Mouse (Mus musculus) heart, embryonic 15.5 days (tissue): ENCODE measurements around the gene Hps5. TPM values are rescaled to one million over a fixed set of nuclear protein-coding genes. Genes with fewer than 3 reads are reported as not detected.
"Not testable (repeated sequence)": the region's sequence is repeated elsewhere in the genome, so short reads cannot be mapped to it uniquely, and the experiment has no call there.

Experiments
- ATAC-seq: fragments of 200-750 bp; cut with Nextera tagmentation; replicated peaks from 2 replicates; pipeline ENCODE4 v1.8.0; 2017; ENCODE audit warnings: low read depth, moderate TSS enrichment; ENCODE audit not compliant: insufficient number of reproducible peaks, insufficient read depth, low FRiP score
- H3K27ac ChIP-seq: fragments of 300-500 bp; sonication (generic); 2 replicates; pipeline ENCODE4 v1.5.1; 2015; ENCODE audit warnings: mild to moderate bottlenecking, inconsistent platforms
- H3K27me3 ChIP-seq: fragments of 300-500 bp; sonication (generic); 2 replicates; pipeline ENCODE4 v1.6.1; 2015; ENCODE audit warnings: inconsistent platforms
- H3K36me3 ChIP-seq: fragments of 300-500 bp; sonication (generic); 2 replicates; pipeline ENCODE4 v1.6.1; 2015; ENCODE audit warnings: mild to moderate bottlenecking, inconsistent platforms
- H3K4me1 ChIP-seq: fragments of 300-500 bp; sonication (generic); replicated peaks from 2 replicates; pipeline ENCODE4 v1.6.1; 2015; ENCODE audit warnings: inconsistent platforms
- H3K4me2 ChIP-seq: fragments of 300-500 bp; sonication (generic); 2 replicates; pipeline ENCODE4 v1.6.1; 2015; ENCODE audit warnings: inconsistent platforms, mild to moderate bottlenecking, moderate library complexity
- H3K4me3 ChIP-seq: fragments of 300-500 bp; sonication (generic); 2 replicates; pipeline ENCODE4 v1.5.1; 2015; ENCODE audit warnings: mild to moderate bottlenecking, inconsistent platforms
- H3K9ac ChIP-seq: fragments of 300-500 bp; sonication (generic); 2 replicates; pipeline ENCODE4 v1.6.1; 2015; ENCODE audit warnings: mild to moderate bottlenecking, inconsistent platforms
- H3K9me3 ChIP-seq: fragments of 300-500 bp; sonication (generic); replicated peaks from 2 replicates; pipeline ENCODE4 v1.6.1; 2016; ENCODE audit warnings: inconsistent platforms
- WGBS: fragments of 180-500 bp; shearing (Covaris S2); methylation state at CpG from one replicate; pipeline ENCODE4 v1.1.7; 2015; ENCODE audit warnings: mixed read lengths; 5-methylcytosine and 5-hydroxymethylcytosine counted together
- polyA plus RNA-seq: library from polyadenylated mRNA; unstranded; fragments of >200 nt; fragmentation: Nextera tagmentation; extraction: Ambion mirVana; gene quantifications from 2 replicates; pipeline ENCODE4 v1.2.1, GENCODE M21; 2015

The Hps5 gene
- polyA plus RNA-seq, 1 experiment from 2014 or later, result 9.5 TPM

DNA sequence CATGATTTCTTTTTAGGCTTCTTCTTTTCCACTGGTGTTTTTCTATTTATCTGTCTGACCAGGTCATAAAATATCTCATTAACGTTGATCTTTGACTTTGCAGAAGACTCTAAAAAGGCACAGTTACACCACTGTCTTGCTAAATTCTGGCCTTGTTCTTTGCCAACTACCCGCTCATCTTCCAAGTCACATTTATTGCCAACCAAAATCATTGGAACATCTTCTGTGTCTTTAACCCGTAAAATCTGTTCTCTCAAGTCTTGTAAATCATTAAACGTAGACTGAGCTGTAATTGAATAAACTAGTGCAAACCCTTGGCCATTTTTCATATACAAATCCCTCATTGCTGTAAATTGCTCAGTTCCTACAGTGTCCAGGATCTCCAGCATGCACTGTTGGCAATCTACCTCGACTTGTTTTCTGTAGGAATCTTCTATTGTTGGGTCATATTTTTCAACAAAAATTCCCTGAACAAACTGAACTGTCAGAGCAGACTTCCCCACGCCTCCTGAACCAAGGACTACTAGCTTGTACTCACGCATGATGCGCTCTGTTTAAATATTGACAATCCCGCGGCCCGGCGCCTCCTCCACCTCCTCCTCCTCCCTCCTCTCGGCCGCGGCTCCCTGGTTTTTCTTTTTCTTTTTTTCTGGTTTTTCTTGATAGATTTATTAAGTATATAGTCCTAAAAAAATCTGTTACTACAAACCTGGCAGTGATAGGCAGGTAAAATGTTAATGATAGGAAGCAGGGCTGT is 25.2 kb upstream of the Hps5 start:
- not testable (repeated sequence) for H3K4me2 ChIP-seq, H3K27ac ChIP-seq, ATAC-seq, H3K9ac ChIP-seq, H3K9me3 ChIP-seq, H3K27me3 ChIP-seq, H3K4me3 ChIP-seq, H3K4me1 ChIP-seq
- peaks cover 67% of the 10 kb centered on the region for H3K36me3 ChIP-seq
- 88% methylated on average over 15 of the region's 15 CpGs for WGBS

DNA sequence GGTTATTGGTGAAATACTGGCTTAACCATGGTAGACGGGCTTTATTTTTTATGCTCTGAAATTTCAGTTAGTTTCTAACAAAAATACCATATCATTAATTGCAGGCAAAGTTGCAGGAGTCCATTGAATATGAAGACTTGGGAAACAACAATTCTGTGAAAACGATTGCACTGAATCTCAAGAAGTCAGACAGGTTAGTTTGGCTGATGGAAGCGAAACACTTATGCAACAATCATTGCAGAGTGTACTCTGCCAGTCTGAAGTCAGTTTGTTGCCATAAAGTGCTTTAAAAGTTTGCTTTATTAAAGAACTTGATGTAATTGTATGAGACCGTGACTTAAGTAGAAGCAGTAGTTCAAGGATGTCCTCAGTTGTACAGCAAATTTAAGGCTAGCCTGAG is 18.1 kb upstream of the Hps5 start:
- no peaks in the 10 kb centered on the region for H3K27me3 ChIP-seq
- no peak for ATAC-seq
- H3K4me3 ChIP-seq, result no peak overlapping the region
- H3K36me3 ChIP-seq, result peaks cover 79% of the 10 kb centered on the region
- no peak overlapping the region for H3K9ac ChIP-seq
- H3K27ac ChIP-seq, result no peak overlapping the region
- 88% methylated on average over 4 of the region's 4 CpGs for WGBS
- no peaks in the 10 kb centered on the region for H3K9me3 ChIP-seq
- H3K4me2 ChIP-seq, result no peak overlapping the region
- H3K4me1 ChIP-seq, result no peaks in the 10 kb centered on the region

DNA sequence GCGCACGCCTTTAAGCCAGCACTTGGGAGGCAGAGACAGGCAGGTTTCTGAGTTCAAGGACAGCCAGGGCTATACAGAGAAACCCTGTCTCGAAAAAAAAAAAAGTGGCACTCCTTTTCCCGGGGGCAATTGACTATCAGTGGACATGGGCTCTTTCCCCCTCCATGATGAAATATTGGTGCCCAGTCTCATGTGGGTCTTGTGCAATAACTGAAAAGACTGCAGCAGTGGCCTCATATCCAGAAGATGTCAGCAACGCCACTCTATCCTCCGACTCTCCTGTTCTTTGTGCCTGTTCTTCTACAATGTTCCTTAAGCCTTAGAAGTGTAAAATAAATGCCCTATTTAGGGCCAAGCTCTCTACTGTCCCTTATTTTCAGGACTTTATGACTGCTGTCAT is 14.5 kb upstream of the Hps5 start:
- 98% methylated on average over 6 of the region's 6 CpGs for WGBS
- Histone ChIP-seq H3K9me3 (no peaks in the 10 kb centered on the region), H3K4me3 (no peak overlapping the region), H3K36me3 (peaks cover 72% of the 10 kb centered on the region), H3K4me1 (no peaks in the 10 kb centered on the region), H3K4me2 (no peak overlapping the region), H3K27ac (no peak overlapping the region), H3K27me3 (no peaks in the 10 kb centered on the region), H3K9ac (no peak overlapping the region)
- ATAC-seq, result no peak

DNA sequence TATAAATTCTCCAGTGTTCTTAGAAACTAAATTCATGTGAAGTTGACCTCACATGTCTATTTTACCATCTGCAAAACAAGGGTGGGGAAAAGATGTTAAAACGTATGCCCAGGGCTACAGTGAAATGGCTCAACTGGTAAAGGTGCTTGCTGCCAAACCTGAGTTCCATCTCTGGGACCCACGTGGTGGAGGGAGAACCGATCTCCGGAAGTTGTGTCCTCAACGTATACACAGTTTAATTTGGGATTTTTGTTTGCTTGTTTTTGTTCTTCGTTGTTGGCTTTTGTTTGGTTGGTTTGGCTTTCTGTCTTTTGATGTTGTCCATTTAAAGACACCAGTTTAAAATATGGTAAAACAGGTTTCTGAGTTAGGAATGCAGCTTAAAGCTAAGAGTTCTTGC is 915 bp upstream of the Hps5 start:
- no peak for ATAC-seq
- no peak overlapping the region for H3K27ac ChIP-seq
- 48% methylated on average over 6 of the region's 6 CpGs for WGBS

DNA sequence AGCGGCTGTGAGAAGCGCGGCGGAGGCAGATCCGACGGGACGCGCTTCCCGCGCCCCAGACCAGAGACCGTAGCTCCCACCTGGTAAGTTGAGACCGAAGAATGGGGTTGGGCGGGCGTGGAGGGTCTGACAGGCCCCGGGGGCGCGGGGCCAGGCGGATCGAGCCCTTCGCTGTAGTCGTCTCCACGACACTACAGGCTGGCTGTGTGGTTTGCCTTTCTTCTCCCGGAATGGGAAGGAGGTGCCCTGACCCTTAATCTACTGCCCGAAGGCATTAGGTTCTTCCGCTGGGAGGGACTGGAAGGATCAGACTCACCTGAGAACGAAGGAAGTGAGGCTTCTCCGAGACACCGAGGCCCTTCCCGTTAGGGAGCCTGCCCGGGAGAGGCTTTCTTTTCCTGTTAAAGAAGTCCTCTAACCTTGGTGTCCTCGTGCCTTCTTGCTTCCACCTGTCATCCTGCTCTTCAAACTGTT is 379 bp upstream of the Hps5 start:
- under 1% methylated on average over 31 of the region's 31 CpGs for WGBS
- H3K27me3 ChIP-seq, result no peaks in the 10 kb centered on the region
- H3K9ac ChIP-seq, result peak overlapping the region; percentile 92
- peaks cover 19% of the 10 kb centered on the region for H3K4me1 ChIP-seq
- peak; percentile 17; the same call in 1 of the 2 replicates for ATAC-seq
- peak overlapping the region; percentile 88 for H3K4me2 ChIP-seq
- H3K9me3 ChIP-seq, result no peaks in the 10 kb centered on the region
- peaks cover 3% of the 10 kb centered on the region; the same call in 1 of the 2 replicates for H3K36me3 ChIP-seq
- peak overlapping the region; percentile 90 for H3K27ac ChIP-seq
- peak overlapping the region; percentile 84 for H3K4me3 ChIP-seq

More for the DNA sequence above, 915 bp upstream of the Hps5 start:
- peak overlapping the region; percentile 92; the same call in 1 of the 2 replicates for H3K9ac ChIP-seq
- no peaks in the 10 kb centered on the region for H3K9me3 ChIP-seq
- peaks cover 7% of the 10 kb centered on the region for H3K36me3 ChIP-seq
- H3K4me3 ChIP-seq, result peak overlapping the region; percentile 84
- peak overlapping the region; percentile 88 for H3K4me2 ChIP-seq
- no peaks in the 10 kb centered on the region for H3K27me3 ChIP-seq
- peaks cover 19% of the 10 kb centered on the region for H3K4me1 ChIP-seq

DNA sequence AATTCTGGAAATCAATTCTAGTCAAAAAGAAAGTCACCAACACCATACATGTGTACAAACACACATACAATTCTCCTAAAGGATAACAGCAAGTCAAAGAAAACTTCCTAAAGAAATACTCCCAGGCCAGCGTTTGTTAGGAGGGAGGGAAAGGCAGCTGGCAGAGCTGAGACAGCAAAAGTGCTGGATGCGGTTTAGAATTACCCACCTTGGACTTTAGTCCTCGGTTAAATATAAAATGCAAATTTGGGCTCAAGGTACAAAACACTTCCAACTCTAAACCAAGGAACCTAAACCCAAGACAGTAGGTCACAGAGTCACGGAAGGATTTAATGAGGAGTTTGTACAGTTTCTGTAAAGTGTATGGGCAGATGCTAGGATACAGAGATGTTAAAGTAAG is 2.0 kb downstream of the Hps5 start:
- Histone ChIP-seq H3K4me2 (no peak overlapping the region), H3K27ac (no peak overlapping the region), H3K36me3 (peaks cover 9% of the 10 kb centered on the region; the same call in 1 of the 2 replicates), H3K27me3 (no peaks in the 10 kb centered on the region), H3K9me3 (no peaks in the 10 kb centered on the region), H3K9ac (no peak overlapping the region), H3K4me3 (no peak overlapping the region), H3K4me1 (peaks cover 19% of the 10 kb centered on the region)
- WGBS, result 80% methylated on average over 4 of the region's 4 CpGs
- no peak for ATAC-seq

DNA sequence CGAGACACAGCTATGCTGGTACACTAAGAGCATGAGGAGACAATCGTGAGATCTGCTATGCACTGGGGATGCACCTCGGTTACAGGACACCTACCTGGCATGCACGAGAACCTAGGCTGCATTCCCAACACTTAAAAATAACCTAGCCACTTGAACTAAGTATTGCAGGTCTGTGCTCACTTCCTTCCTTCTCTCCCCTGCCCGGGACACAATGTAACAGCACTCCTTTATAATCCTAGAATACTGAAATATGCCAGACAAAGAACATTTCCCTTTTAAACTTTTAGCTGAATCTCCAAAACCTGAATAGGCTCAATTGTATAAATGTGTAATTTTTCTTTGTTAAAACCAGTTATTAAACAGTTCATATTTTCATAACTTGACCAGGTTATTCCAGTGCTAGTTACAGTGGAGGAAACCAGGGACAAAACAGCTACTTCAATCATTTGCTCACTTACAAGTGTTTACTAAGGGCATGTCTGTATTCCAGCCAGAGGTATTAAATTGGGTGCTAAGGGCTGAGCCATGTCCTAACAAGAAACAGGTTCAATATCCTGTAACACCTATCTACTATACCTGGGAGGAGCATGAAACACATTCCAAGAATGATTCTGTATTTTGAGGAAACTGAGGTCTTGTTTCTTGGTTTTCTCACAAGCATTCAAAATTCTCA is 6.6 kb downstream of the Hps5 start:
- Histone ChIP-seq H3K27ac (no peak overlapping the region), H3K27me3 (no peaks in the 10 kb centered on the region), H3K4me2 (no peak overlapping the region), H3K4me1 (no peaks in the 10 kb centered on the region), H3K36me3 (peaks cover 40% of the 10 kb centered on the region), H3K9me3 (no peaks in the 10 kb centered on the region), H3K9ac (no peak overlapping the region), H3K4me3 (no peak overlapping the region)
- no peak for ATAC-seq
- 78% methylated on average over 5 of the region's 5 CpGs for WGBS

DNA sequence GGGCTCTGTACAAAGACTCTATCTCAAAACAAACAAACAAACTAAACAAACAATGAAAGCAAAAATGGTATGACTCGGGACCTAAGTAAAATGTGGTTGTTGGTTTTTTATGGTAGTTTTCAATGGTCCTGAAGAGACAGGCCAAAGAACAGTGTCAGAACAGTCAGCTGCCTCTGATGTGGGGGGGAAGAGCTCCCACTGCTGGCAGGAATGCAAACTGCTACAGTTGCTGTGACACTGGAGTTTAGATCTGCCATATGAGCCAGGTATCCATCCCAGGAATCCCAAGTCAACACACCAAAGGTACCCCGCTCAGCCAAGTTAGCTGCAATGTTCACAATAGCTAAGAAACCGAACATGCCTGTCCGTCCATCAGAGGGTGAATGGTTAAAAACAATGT is 25.2 kb downstream of the Hps5 start:
- no peak overlapping the region for H3K9ac ChIP-seq
- peaks cover 67% of the 10 kb centered on the region for H3K36me3 ChIP-seq
- ATAC-seq, result no peak
- WGBS, result 55% methylated on average over 4 of the region's 4 CpGs
- no peak overlapping the region for H3K27ac ChIP-seq
- no peaks in the 10 kb centered on the region for H3K9me3 ChIP-seq
- no peaks in the 10 kb centered on the region for H3K4me1 ChIP-seq
- H3K27me3 ChIP-seq, result no peaks in the 10 kb centered on the region
- no peak overlapping the region for H3K4me3 ChIP-seq
- H3K4me2 ChIP-seq, result no peak overlapping the region

DNA sequence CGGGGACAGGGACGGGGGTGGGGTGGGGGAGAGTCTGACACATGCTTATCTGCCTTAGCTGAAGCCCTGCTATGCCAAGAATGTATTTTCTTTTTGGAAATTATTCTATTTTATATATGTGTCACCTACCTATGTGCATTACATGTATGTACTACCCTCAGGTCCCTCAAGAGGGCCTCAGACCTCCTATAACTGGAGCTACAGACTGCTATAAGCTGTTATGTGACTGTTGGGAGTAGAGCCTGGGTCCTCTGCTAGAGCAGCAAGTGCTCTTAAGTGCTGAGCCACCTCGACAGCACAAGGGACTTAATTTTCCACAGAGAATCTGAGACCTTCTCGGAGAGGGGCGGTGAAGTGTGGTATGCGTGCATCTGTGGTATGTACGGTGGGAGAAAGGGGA is 27.4 kb downstream of the Hps5 start:
- peaks cover 56% of the 10 kb centered on the region for H3K36me3 ChIP-seq
- H3K9ac ChIP-seq, result no peak overlapping the region
- no peak for ATAC-seq
- H3K4me1 ChIP-seq, result no peaks in the 10 kb centered on the region
- no peaks in the 10 kb centered on the region for H3K27me3 ChIP-seq
- H3K9me3 ChIP-seq, result no peaks in the 10 kb centered on the region
- WGBS, result 82% methylated on average over 7 of the region's 7 CpGs
- no peak overlapping the region for H3K4me3 ChIP-seq
- no peak overlapping the region for H3K4me2 ChIP-seq
- no peak overlapping the region for H3K27ac ChIP-seq

DNA sequence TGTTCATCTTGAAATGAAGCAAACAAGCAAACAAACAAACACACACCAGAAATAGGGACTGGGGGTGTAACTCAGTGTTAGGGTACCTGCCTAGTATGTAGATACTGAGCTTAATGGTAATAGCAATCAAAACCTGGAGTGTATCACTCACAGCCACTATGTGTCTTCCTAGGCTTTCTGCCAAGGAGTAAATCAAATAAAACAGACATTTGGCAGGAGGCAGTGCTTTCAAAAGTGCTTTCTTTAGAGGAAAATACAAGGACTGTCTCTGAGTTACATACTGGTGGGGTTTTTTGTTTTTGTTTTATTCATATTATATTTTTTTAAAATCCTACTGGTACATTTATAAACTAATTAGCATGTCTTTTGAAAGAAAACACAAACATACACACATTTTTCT is 28.5 kb downstream of the Hps5 start:
- Histone ChIP-seq H3K4me3 (no peak overlapping the region), H3K9me3 (no peaks in the 10 kb centered on the region), H3K4me2 (no peak overlapping the region), H3K27me3 (no peaks in the 10 kb centered on the region), H3K9ac (no peak overlapping the region), H3K4me1 (no peaks in the 10 kb centered on the region), H3K36me3 (peaks cover 57% of the 10 kb centered on the region), H3K27ac (no peak overlapping the region)
- ATAC-seq, result no peak

DNA sequence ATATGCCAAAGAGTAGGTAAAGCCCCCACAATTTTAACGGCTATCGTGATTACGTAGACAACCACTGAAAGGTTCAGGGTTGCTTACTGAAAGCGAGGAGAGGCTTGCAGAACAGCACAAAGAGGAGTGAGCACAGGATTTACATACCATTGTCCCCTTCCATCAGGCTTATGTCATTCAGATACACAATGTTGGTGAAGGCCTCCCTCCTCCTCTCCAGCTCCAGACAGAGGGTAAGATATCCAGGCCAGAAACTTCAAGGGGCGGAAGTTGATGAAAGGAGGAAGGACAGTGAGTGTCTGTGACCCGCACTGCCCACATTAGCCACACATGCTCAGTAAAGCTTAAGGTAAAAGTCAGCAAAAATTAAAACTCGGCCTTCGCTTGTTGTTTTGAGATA is 31.2 kb downstream of the Hps5 start:
- Histone ChIP-seq H3K9ac (no peak overlapping the region), H3K27me3 (no peaks in the 10 kb centered on the region), H3K27ac (no peak overlapping the region), H3K4me3 (no peak overlapping the region), H3K4me2 (no peak overlapping the region), H3K4me1 (no peaks in the 10 kb centered on the region), H3K36me3 (peaks cover 67% of the 10 kb centered on the region; the same call in 1 of the 2 replicates), H3K9me3 (no peaks in the 10 kb centered on the region)
- no peak for ATAC-seq
- WGBS, result 88% methylated on average over 8 of the region's 8 CpGs
